Mouse (Mus musculus): ENCODE measurements around the gene Tagap. TPM values are rescaled to one million over a fixed set of nuclear protein-coding genes. Genes with fewer than 3 reads are reported as not detected.
"Not testable (repeated sequence)": the region's sequence is repeated elsewhere in the genome, so short reads cannot be mapped to it uniquely, and the experiment has no call there.

Tagap gene
- polyA plus RNA-seq, 1 experiment from 2014 or later: 0.53 TPM

GRCm38 (mm10) chr17:7939640-7940039 lies 13.8 kb downstream of the Tagap start:
- Histone ChIP-seq H3K4me1 (replicated peaks; ENCODE audit: control insufficient read depth, insufficient read depth, low read length) (no peaks in the 10 kb centered on the region), H3K36me3 (ENCODE audit: control insufficient read depth, insufficient read depth, low read length) (no peaks in the 10 kb centered on the region), H3K9me3 (ENCODE audit: control insufficient read depth, low read length) (no peaks in the 10 kb centered on the region), H3K4me3 (ENCODE audit: low read depth, low read length) (no peak overlapping the region), H3K27me3 (replicated peaks; ENCODE audit: control insufficient read depth, insufficient read depth, low read length) (no peaks in the 10 kb centered on the region), H3K4me2 (no peak overlapping the region), H3K27ac (ENCODE audit: low read depth, low read length) (no peak overlapping the region), H3K9ac (ENCODE audit: low read depth, low read length) (no peak overlapping the region)
- no peak for ATAC-seq (replicated peaks; ENCODE audit: low FRiP score)
- 52% methylated on average over 8 of the region's 8 CpGs for WGBS
- no peak for DNase-seq (ENCODE audit: low spot score)

GRCm38 (mm10) chr17:7945117-7946052 lies 19.6 kb downstream of the Tagap start, which contains the start of gene Rsph3a:
Gene Rsph3a, plus strand, starts transcription at chr17:7945614.
- peak within 1 kb of the TSS; percentile 70 for H3K4me2 ChIP-seq
- DNase-seq (ENCODE audit: low spot score) (peak; percentile 90), ATAC-seq (replicated peaks; ENCODE audit: low FRiP score) (peak; percentile 97)
- not testable (repeated sequence) for H3K36me3 ChIP-seq (ENCODE audit: control insufficient read depth, insufficient read depth, low read length); H3K4me1 ChIP-seq (replicated peaks; ENCODE audit: control insufficient read depth, insufficient read depth, low read length); H3K9me3 ChIP-seq (ENCODE audit: control insufficient read depth, low read length); H3K27me3 ChIP-seq (replicated peaks; ENCODE audit: control insufficient read depth, insufficient read depth, low read length)
- peak within 1 kb of the TSS; percentile 82 for H3K27ac ChIP-seq (ENCODE audit: low read depth, low read length)
- H3K9ac ChIP-seq (ENCODE audit: low read depth, low read length): peak within 1 kb of the TSS; percentile 67
- peak within 1 kb of the TSS; percentile 58 for H3K4me3 ChIP-seq (ENCODE audit: low read depth, low read length)
- WGBS: 3% methylated on average over 58 of the region's 58 CpGs

GRCm38 (mm10) chr17:7946053-7946627 lies 20.3 kb downstream of the Tagap start:
- WGBS: under 1% methylated on average over 15 of the region's 27 CpGs
- not testable (repeated sequence) for H3K36me3 ChIP-seq (ENCODE audit: control insufficient read depth, insufficient read depth, low read length); DNase-seq (ENCODE audit: low spot score); H3K9me3 ChIP-seq (ENCODE audit: control insufficient read depth, low read length); ATAC-seq (replicated peaks; ENCODE audit: low FRiP score); H3K4me1 ChIP-seq (replicated peaks; ENCODE audit: control insufficient read depth, insufficient read depth, low read length); H3K27ac ChIP-seq (ENCODE audit: low read depth, low read length); H3K27me3 ChIP-seq (replicated peaks; ENCODE audit: control insufficient read depth, insufficient read depth, low read length)
- Histone ChIP-seq H3K9ac (ENCODE audit: low read depth, low read length) (peak overlapping the region; percentile 67), H3K4me3 (ENCODE audit: low read depth, low read length) (peak overlapping the region; percentile 58), H3K4me2 (peak overlapping the region; percentile 70)

GRCm38 (mm10) chr17:7951333-7951732 lies 25.5 kb downstream of the Tagap start:
- not testable (repeated sequence) for H3K9me3 ChIP-seq (ENCODE audit: control insufficient read depth, low read length); ATAC-seq (replicated peaks; ENCODE audit: low FRiP score); H3K4me3 ChIP-seq (ENCODE audit: low read depth, low read length); H3K9ac ChIP-seq (ENCODE audit: low read depth, low read length); H3K36me3 ChIP-seq (ENCODE audit: control insufficient read depth, insufficient read depth, low read length); H3K27ac ChIP-seq (ENCODE audit: low read depth, low read length); H3K4me1 ChIP-seq (replicated peaks; ENCODE audit: control insufficient read depth, insufficient read depth, low read length); DNase-seq (ENCODE audit: low spot score); H3K4me2 ChIP-seq; H3K27me3 ChIP-seq (replicated peaks; ENCODE audit: control insufficient read depth, insufficient read depth, low read length)
- no CpG with 5 or more reads among the region's 4 CpGs for WGBS

DNA sequence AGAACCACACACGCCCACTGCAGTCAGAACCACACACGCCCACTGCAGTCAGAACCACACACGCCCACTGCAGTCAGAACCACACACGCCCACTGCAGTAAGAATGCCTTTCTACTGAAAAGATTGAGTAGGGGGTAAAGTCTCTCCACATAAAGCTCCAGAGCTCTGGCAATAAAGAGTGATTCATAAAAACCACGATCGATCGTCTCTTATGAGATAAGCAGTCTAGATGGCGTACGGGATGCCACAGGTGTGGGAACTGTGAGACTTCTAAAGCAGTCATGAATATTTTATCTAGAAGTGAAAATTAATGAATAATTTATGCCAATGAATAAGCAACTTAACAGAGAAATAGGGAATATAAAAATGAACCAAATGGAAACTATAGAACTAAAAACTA lies 31.4 kb downstream of the Tagap start:
- H3K36me3 ChIP-seq (ENCODE audit: control insufficient read depth, insufficient read depth, low read length); H3K9ac ChIP-seq (ENCODE audit: low read depth, low read length); H3K4me3 ChIP-seq (ENCODE audit: low read depth, low read length); DNase-seq (ENCODE audit: low spot score); H3K4me2 ChIP-seq; H3K27ac ChIP-seq (ENCODE audit: low read depth, low read length); H3K9me3 ChIP-seq (ENCODE audit: control insufficient read depth, low read length); H3K27me3 ChIP-seq (replicated peaks; ENCODE audit: control insufficient read depth, insufficient read depth, low read length); ATAC-seq (replicated peaks; ENCODE audit: low FRiP score); H3K4me1 ChIP-seq (replicated peaks; ENCODE audit: control insufficient read depth, insufficient read depth, low read length): not testable (repeated sequence)
- 94% methylated on average over 8 of the region's 9 CpGs for WGBS

GRCm38 (mm10) chr17:7963333-7963732 lies 37.5 kb downstream of the Tagap start:
- not testable (repeated sequence) for H3K4me1 ChIP-seq (replicated peaks; ENCODE audit: control insufficient read depth, insufficient read depth, low read length); H3K27me3 ChIP-seq (replicated peaks; ENCODE audit: control insufficient read depth, insufficient read depth, low read length); H3K4me3 ChIP-seq (ENCODE audit: low read depth, low read length); H3K9me3 ChIP-seq (ENCODE audit: control insufficient read depth, low read length); H3K4me2 ChIP-seq; DNase-seq (ENCODE audit: low spot score); H3K27ac ChIP-seq (ENCODE audit: low read depth, low read length); H3K36me3 ChIP-seq (ENCODE audit: control insufficient read depth, insufficient read depth, low read length); H3K9ac ChIP-seq (ENCODE audit: low read depth, low read length)
- peak; percentile 83 for ATAC-seq (replicated peaks; ENCODE audit: low FRiP score)
- WGBS: 47% methylated on average over 4 of the region's 4 CpGs

DNA sequence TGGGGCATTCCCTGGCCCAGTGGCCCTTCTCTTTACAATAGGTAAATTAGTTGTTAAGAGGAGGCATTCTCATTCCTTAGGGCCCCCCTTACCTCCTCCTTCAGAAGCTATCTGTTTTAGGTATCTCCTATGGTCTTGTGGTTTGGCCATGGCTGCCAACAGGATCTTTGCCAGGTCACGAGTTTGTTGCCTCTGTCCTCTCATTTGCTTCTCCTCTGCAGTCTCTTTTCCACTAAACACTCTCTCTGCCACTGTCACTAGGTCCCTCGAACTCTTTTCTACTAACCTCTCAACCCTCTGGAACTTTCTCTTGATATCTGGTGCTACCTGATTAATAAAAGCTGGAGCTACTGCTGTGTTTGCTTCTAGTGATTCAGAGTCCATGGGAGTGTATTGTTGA lies 38.6 kb downstream of the Tagap start:
- H3K9ac ChIP-seq (ENCODE audit: low read depth, low read length); H3K36me3 ChIP-seq (ENCODE audit: control insufficient read depth, insufficient read depth, low read length); H3K4me1 ChIP-seq (replicated peaks; ENCODE audit: control insufficient read depth, insufficient read depth, low read length); H3K4me2 ChIP-seq; H3K27me3 ChIP-seq (replicated peaks; ENCODE audit: control insufficient read depth, insufficient read depth, low read length); H3K27ac ChIP-seq (ENCODE audit: low read depth, low read length); H3K4me3 ChIP-seq (ENCODE audit: low read depth, low read length); DNase-seq (ENCODE audit: low spot score); ATAC-seq (replicated peaks; ENCODE audit: low FRiP score); H3K9me3 ChIP-seq (ENCODE audit: control insufficient read depth, low read length): not testable (repeated sequence)
- WGBS: 67% methylated on average over 2 of the region's 2 CpGs

DNA sequence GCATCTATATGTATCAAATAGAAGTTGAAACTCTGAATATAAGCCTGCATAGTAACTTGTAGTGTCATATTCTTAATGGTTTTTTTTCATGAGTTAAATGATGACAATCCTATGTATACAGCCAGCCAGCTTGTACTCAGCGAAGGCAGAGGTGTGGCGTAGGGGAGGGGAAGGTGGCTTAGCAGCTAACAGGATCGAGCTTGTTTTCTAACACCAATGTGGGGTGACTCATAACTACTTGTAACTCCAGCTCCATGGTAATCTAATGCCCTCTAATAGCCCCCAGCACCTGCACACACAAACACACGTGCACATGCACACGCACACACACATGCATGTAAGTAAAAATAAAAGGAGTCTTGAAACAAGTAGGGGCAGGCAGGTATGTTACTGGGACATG lies 42.7 kb downstream of the Tagap start:
- H3K27me3 ChIP-seq (replicated peaks; ENCODE audit: control insufficient read depth, insufficient read depth, low read length); H3K27ac ChIP-seq (ENCODE audit: low read depth, low read length); H3K4me3 ChIP-seq (ENCODE audit: low read depth, low read length); H3K4me2 ChIP-seq; ATAC-seq (replicated peaks; ENCODE audit: low FRiP score); H3K36me3 ChIP-seq (ENCODE audit: control insufficient read depth, insufficient read depth, low read length); H3K9me3 ChIP-seq (ENCODE audit: control insufficient read depth, low read length); DNase-seq (ENCODE audit: low spot score); H3K4me1 ChIP-seq (replicated peaks; ENCODE audit: control insufficient read depth, insufficient read depth, low read length); H3K9ac ChIP-seq (ENCODE audit: low read depth, low read length): not testable (repeated sequence)
- 85% methylated on average over 3 of the region's 5 CpGs for WGBS

- 63% methylated on average over 1 of the region's 6 CpGs for WGBS
- not testable (repeated sequence) for H3K4me1 ChIP-seq (replicated peaks; ENCODE audit: control insufficient read depth, insufficient read depth, low read length); H3K4me2 ChIP-seq; H3K9ac ChIP-seq (ENCODE audit: low read depth, low read length); H3K27me3 ChIP-seq (replicated peaks; ENCODE audit: control insufficient read depth, insufficient read depth, low read length); H3K4me3 ChIP-seq (ENCODE audit: low read depth, low read length); H3K27ac ChIP-seq (ENCODE audit: low read depth, low read length); H3K9me3 ChIP-seq (ENCODE audit: control insufficient read depth, low read length); ATAC-seq (replicated peaks; ENCODE audit: low FRiP score); H3K36me3 ChIP-seq (ENCODE audit: control insufficient read depth, insufficient read depth, low read length); DNase-seq (ENCODE audit: low spot score)
Measured at GRCm38 (mm10) chr17:7969782-7970181, 44.0 kb downstream of the Tagap start.
